Mouse (Mus musculus) erythroblast, embryonic 14.5 days (primary cell): ENCODE results near the gene Pde4d.

Source experiments
- GATA1 ChIP-seq: IDR thresholded peaks from 2 replicates; pipeline ENCODE4 v1.6.1; 2012; ENCODE audit warnings: low read length, inconsistent platforms, mixed read lengths
- TAL1 ChIP-seq: IDR thresholded peaks from 3 replicates; pipeline ENCODE4 v1.6.1; 2012; ENCODE audit warnings: low read length, inconsistent platforms, mixed read lengths

DNA sequence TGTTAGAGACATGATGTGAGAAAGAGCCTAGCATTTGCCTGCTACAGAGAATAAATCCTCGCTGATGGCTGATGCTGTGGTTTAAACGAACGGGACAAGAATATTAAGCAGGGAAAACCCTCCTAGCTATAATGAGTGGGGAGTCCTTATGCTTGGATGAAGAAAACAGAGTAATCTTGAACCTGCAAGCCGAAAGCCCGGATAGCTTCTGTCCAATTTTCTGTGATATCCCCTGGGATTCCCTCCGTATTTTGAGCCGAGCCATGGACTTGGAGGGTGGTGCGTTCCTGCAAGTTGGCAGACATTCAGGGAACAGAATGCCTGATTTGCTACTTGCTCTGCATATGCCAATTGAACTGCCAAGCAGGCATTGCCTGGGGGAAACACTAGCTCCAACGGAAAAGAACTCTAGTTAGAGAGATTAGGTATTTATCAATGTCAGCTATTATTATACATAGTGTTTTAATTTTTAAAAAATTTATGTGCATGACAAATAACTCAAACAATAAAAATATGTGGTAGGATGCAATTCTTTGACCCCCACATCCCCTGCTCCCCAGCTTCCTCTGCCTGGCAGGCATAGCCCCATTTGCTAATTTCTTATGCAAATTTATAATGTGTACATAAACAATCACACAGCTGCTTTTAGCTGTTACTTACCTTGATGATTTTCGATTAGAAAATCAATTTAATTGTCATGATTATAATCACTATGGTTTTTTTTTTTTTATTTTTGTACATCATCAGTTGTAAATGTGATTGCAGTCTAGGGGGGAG lies 603.7 kb downstream of the Pde4d start:
- no peak for TF ChIP-seq GATA1
- TF ChIP-seq TAL1 = no peak
